Mouse (Mus musculus): ENCODE measurements at regions not wholly inside any gene's neighbourhood (a gene's known extent, or its start where the extent isn't known, plus 50 kb on each side); places are given as distances from the start of the nearest gene placed in this dataset.

DNA sequence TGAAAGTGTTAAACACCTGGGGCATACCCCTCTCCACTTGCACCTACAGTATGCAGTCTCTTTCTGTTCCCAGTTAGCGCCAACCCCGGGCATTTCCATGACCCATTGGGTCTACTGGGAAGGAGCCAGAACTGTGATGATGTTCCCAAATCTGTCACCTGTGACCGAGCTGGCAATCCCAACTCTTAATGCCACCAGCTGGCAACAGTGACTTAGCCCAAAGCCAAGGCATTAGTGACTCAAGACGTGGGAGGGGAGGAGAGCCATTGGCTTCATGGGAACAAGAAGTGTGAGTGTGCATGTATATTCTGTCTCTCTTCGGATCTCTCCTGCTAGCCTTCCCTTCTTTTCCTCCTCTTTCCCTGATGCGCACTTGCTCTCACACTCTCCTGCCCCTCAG lies 178.9 kb upstream of the Cadm1 start:
- H3K27me3 ChIP-seq (ENCODE audit: insufficient read depth, low read length) = peaks cover 29% of the 10 kb centered on the region
- TF ChIP-seq POU5F1 (IDR thresholded peaks at IDR 0.05; ENCODE audit: borderline replicate concordance, low read length) = no peak
- TF ChIP-seq NANOG (IDR thresholded peaks at IDR 0.05; ENCODE audit: borderline replicate concordance, low read length) = 0 out of 2 replicates have a peak, but pooled peaks have one; percentile 1
- H3K4me1 ChIP-seq (replicated peaks; ENCODE audit: low read depth, low read length) = peaks cover 20% of the 10 kb centered on the region
- H3K9me3 ChIP-seq (ENCODE audit: low read length) = no peaks in the 10 kb centered on the region
- H3K36me3 ChIP-seq (ENCODE audit: insufficient read depth, low read length) = no peaks in the 10 kb centered on the region
- no peak overlapping the region for H3K4me3 ChIP-seq (replicated peaks; ENCODE audit: low read length)

DNA sequence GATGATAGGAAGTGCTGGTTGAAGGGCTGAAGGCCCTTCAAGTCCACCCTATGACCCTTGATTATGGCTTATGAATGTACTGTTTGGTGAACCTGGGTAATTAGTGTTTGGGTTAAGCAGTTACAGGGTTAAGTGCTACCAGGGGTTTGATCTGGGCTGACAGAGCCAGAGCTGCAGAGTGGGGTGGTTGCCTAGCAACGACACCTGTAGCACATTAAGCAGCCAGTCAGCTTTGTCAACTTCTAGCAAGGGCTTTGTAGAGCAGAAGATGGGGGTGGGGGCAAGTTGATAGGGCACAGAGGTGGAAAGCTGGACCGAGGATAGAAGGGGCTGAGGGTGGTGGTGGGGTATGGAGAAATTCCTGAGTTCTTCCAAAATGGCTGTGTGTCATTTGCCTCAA lies 177.0 kb upstream of the Cadm1 start:
- H3K4me3 ChIP-seq (replicated peaks; ENCODE audit: low read length) = no peak overlapping the region
- peaks cover 20% of the 10 kb centered on the region for H3K4me1 ChIP-seq (replicated peaks; ENCODE audit: low read depth, low read length)
- peaks cover 43% of the 10 kb centered on the region for H3K27me3 ChIP-seq (ENCODE audit: insufficient read depth, low read length)
- H3K36me3 ChIP-seq (ENCODE audit: insufficient read depth, low read length) = no peaks in the 10 kb centered on the region
- TF ChIP-seq CTCF (conservative IDR thresholded peaks at IDR 0.05; ENCODE audit: low read length) (no peak), NANOG (IDR thresholded peaks at IDR 0.05; ENCODE audit: borderline replicate concordance, low read length) (no peak), POU5F1 (IDR thresholded peaks at IDR 0.05; ENCODE audit: borderline replicate concordance, low read length) (no peak)
- H3K9me3 ChIP-seq (ENCODE audit: low read length) = no peaks in the 10 kb centered on the region

DNA sequence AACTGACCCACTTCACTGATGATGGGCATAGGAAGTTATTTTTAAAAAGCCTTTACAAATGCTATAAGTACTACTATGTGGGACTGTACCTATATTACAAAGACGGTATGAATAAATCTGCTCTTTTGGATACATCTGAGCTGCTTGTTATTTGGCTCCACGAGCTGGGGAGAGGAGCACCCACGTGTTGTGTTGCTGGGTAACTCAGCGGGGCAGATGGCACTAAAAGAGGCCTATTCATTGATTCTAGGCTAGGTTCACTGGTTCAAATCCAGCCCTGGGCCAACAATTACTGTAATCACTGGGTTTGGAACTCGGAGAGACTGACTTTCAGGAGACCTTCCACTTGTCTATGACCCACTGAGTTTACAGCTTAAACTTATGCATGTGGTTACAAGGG lies 176.0 kb upstream of the Cadm1 start:
- Histone ChIP-seq H3K27me3 (ENCODE audit: insufficient read depth, low read length) (peaks cover 47% of the 10 kb centered on the region), H3K4me3 (replicated peaks; ENCODE audit: low read length) (no peak overlapping the region), H3K4me1 (replicated peaks; ENCODE audit: low read depth, low read length) (peaks cover 20% of the 10 kb centered on the region), H3K36me3 (ENCODE audit: insufficient read depth, low read length) (no peaks in the 10 kb centered on the region), H3K9me3 (ENCODE audit: low read length) (no peaks in the 10 kb centered on the region)
- no peak for TF ChIP-seq NANOG (IDR thresholded peaks at IDR 0.05; ENCODE audit: borderline replicate concordance, low read length)
- no peak for TF ChIP-seq CTCF (conservative IDR thresholded peaks at IDR 0.05; ENCODE audit: low read length)
- no peak for TF ChIP-seq POU5F1 (IDR thresholded peaks at IDR 0.05; ENCODE audit: borderline replicate concordance, low read length)

DNA sequence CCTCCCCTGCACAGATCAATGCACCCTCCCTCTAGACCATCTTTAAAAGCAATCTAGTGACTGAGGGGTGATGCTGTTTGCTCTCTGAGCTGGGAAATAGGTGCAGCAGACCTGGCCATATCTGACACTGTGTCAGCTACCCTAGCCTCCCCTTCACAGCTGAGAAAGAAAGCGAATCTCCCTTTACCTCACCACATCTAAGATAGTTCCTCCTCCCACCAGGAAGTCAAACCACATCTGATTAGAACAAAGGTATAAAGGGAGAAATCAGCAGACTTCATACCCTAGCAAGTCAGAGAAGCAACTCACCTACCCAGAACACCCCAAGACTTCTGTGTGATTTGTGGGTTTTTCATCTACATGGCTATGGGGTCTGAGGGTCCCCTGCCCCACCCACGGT lies 175.6 kb upstream of the Cadm1 start:
- Histone ChIP-seq H3K36me3 (ENCODE audit: insufficient read depth, low read length) (no peaks in the 10 kb centered on the region), H3K27me3 (ENCODE audit: insufficient read depth, low read length) (peaks cover 51% of the 10 kb centered on the region), H3K4me1 (replicated peaks; ENCODE audit: low read depth, low read length) (peaks cover 20% of the 10 kb centered on the region), H3K4me3 (replicated peaks; ENCODE audit: low read length) (no peak overlapping the region), H3K9me3 (ENCODE audit: low read length) (no peaks in the 10 kb centered on the region)
- no peak for TF ChIP-seq CTCF (conservative IDR thresholded peaks at IDR 0.05; ENCODE audit: low read length)
- no peak for TF ChIP-seq NANOG (IDR thresholded peaks at IDR 0.05; ENCODE audit: borderline replicate concordance, low read length)
- TF ChIP-seq POU5F1 (IDR thresholded peaks at IDR 0.05; ENCODE audit: borderline replicate concordance, low read length) = no peak

DNA sequence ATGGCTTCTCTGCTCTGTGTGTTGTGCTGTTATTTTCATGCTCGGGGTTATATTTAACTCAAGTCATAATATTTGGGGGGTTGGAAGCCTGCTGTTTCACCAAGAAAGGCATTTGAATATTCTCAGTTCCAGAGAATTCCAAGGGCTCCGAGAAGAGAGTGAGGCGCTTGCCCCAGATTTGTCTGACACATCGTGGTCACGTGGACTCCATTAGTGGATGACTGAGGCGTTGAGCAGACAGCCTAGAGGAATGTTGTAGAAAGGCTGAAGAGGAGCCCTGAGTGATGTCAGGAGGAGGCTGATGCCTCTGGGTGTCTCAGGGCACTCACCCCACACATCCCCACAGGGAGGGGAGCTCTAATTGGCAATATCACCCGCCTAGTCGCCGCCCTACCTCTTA lies 175.1 kb upstream of the Cadm1 start:
- TF ChIP-seq NANOG (IDR thresholded peaks at IDR 0.05; ENCODE audit: borderline replicate concordance, low read length) (no peak), POU5F1 (IDR thresholded peaks at IDR 0.05; ENCODE audit: borderline replicate concordance, low read length) (no peak), CTCF (conservative IDR thresholded peaks at IDR 0.05; ENCODE audit: low read length) (no peak)
- Histone ChIP-seq H3K9me3 (ENCODE audit: low read length) (no peaks in the 10 kb centered on the region), H3K27me3 (ENCODE audit: insufficient read depth, low read length) (peaks cover 54% of the 10 kb centered on the region), H3K4me3 (replicated peaks; ENCODE audit: low read length) (no peak overlapping the region), H3K4me1 (replicated peaks; ENCODE audit: low read depth, low read length) (peaks cover 20% of the 10 kb centered on the region), H3K36me3 (ENCODE audit: insufficient read depth, low read length) (no peaks in the 10 kb centered on the region)

DNA sequence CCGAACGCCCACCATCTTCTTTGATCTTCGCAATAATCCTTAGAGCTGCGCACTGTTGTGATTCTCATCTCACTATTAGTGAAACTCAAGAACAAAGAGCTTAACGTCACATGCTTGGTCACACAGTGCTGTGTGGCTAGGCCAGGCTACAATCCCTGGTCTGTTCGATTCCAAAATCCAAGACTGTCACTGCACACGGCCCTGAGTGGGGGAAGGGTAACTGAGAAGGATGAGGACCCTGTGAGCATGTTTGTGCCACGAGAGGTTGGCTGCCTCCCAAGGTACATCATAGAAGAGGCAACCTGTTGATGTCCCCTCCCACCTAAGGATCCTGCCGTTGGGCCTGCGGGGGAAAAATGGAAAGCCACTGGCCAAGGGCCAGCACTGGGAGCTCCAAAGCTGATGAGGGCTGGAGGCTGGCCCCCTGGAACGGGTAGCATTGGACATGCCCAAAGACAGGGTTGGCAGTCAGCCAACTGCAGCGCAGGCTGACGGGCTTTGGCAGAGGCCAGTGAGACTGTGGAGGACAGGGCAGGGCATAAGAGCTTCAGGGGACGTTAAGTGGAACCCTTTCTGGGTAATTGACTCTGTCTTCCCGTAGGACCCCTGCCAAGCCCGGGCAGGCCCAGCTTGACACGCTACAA lies 172.1 kb upstream of the Cadm1 start:
- Histone ChIP-seq H3K27me3 (ENCODE audit: insufficient read depth, low read length) (peaks cover 47% of the 10 kb centered on the region), H3K4me3 (replicated peaks; ENCODE audit: low read length) (no peak overlapping the region), H3K9me3 (ENCODE audit: low read length) (no peaks in the 10 kb centered on the region), H3K36me3 (ENCODE audit: insufficient read depth, low read length) (no peaks in the 10 kb centered on the region), H3K4me1 (replicated peaks; ENCODE audit: low read depth, low read length) (peaks cover 22% of the 10 kb centered on the region)
- no peak for TF ChIP-seq POU5F1 (IDR thresholded peaks at IDR 0.05; ENCODE audit: borderline replicate concordance, low read length)
- TF ChIP-seq NANOG (IDR thresholded peaks at IDR 0.05; ENCODE audit: borderline replicate concordance, low read length) = no peak
- no peak for TF ChIP-seq CTCF (conservative IDR thresholded peaks at IDR 0.05; ENCODE audit: low read length)

DNA sequence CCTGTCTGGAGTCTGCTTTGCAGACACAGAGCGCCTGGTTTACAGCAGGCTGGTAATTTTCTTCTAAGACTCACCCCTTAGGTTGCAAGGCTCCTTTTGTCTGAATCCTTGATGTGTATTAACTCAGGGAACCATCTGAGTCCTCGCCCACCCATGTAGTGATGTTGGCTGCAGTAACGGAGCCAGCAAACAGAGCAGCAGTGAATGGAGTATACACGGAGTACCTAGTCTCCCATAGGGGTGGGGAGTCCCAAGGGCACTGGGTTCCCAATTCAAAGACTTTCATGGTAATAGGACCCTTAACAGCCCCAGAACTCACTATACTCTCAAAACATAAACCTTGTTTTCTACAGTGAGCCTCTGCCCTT lies 171.6 kb upstream of the Cadm1 start:
- TF ChIP-seq CTCF (conservative IDR thresholded peaks at IDR 0.05; ENCODE audit: low read length) = no peak
- TF ChIP-seq POU5F1 (IDR thresholded peaks at IDR 0.05; ENCODE audit: borderline replicate concordance, low read length) = no peak
- TF ChIP-seq NANOG (IDR thresholded peaks at IDR 0.05; ENCODE audit: borderline replicate concordance, low read length) = no peak
- peaks cover 47% of the 10 kb centered on the region for H3K27me3 ChIP-seq (ENCODE audit: insufficient read depth, low read length)
- H3K4me1 ChIP-seq (replicated peaks; ENCODE audit: low read depth, low read length) = peaks cover 22% of the 10 kb centered on the region
- no peaks in the 10 kb centered on the region for H3K9me3 ChIP-seq (ENCODE audit: low read length)
- H3K4me3 ChIP-seq (replicated peaks; ENCODE audit: low read length) = no peak overlapping the region
- no peaks in the 10 kb centered on the region for H3K36me3 ChIP-seq (ENCODE audit: insufficient read depth, low read length)

DNA sequence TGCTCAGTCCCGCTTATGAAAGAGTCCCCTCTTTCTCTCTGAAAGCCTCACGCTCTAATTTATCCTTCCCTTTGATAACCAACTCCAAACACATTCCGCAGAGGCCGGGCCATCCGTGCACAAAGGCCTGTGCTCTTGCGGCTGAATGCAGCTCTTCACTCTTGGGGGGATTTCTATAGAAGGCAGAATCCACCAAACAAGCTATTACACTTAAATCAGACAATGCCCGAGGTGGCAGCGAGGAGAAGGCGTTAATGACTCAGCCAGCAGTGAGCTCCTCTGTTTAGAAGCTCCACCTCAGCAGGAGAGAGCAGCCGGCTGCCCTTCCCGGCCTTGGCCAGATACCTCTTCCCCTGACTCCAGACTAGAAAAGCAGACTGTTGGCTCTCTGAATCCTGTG lies 166.9 kb upstream of the Cadm1 start:
- peak overlapping the region; percentile 26; the same call in 1 of the 2 replicates for H3K4me3 ChIP-seq (replicated peaks; ENCODE audit: low read length)
- H3K9me3 ChIP-seq (ENCODE audit: low read length) = no peaks in the 10 kb centered on the region
- peaks cover 32% of the 10 kb centered on the region for H3K4me1 ChIP-seq (replicated peaks; ENCODE audit: low read depth, low read length)
- H3K36me3 ChIP-seq (ENCODE audit: insufficient read depth, low read length) = no peaks in the 10 kb centered on the region
- peaks cover 48% of the 10 kb centered on the region for H3K27me3 ChIP-seq (ENCODE audit: insufficient read depth, low read length)
- TF ChIP-seq NANOG (IDR thresholded peaks at IDR 0.05; ENCODE audit: borderline replicate concordance, low read length) (peak; percentile 28; the same call in 1 of the 2 replicates), CTCF (conservative IDR thresholded peaks at IDR 0.05; ENCODE audit: low read length) (no peak)

DNA sequence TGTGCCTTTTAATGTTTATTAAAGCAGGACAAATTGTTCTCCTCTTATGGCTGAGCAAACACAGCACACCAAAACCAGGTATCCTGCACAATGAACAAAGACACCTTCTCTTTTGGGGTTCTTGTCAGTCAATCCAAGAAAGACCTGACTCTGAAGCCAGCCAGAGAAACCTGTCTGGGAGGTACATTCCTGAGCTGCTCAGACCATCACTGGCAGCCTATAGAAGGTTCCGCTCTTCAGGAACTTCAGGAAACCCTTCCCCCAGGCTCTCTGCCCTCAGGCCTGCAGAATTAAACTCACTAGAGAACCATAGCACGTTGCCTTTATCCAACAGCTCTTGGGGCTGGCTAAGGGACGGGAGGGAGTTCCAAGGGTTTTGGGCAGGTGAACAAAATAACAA lies 165.2 kb upstream of the Cadm1 start:
- Histone ChIP-seq H3K36me3 (ENCODE audit: insufficient read depth, low read length) (no peaks in the 10 kb centered on the region), H3K9me3 (ENCODE audit: low read length) (no peaks in the 10 kb centered on the region), H3K4me1 (replicated peaks; ENCODE audit: low read depth, low read length) (peaks cover 43% of the 10 kb centered on the region), H3K4me3 (replicated peaks; ENCODE audit: low read length) (no peak overlapping the region), H3K27me3 (ENCODE audit: insufficient read depth, low read length) (peaks cover 45% of the 10 kb centered on the region)
- TF ChIP-seq NANOG (IDR thresholded peaks at IDR 0.05; ENCODE audit: borderline replicate concordance, low read length) (no peak), POU5F1 (IDR thresholded peaks at IDR 0.05; ENCODE audit: borderline replicate concordance, low read length) (no peak), CTCF (conservative IDR thresholded peaks at IDR 0.05; ENCODE audit: low read length) (no peak)

Measured in E14TG2a.4 (cell line).